Mouse (Mus musculus): ENCODE data around the gene Dnajc22. TPM values are rescaled to one million over a fixed set of nuclear protein-coding genes. Genes with fewer than 3 reads are reported as not detected.

Dnajc22 gene
- total RNA-seq (2023) = not detected in 4 replicates

DNA sequence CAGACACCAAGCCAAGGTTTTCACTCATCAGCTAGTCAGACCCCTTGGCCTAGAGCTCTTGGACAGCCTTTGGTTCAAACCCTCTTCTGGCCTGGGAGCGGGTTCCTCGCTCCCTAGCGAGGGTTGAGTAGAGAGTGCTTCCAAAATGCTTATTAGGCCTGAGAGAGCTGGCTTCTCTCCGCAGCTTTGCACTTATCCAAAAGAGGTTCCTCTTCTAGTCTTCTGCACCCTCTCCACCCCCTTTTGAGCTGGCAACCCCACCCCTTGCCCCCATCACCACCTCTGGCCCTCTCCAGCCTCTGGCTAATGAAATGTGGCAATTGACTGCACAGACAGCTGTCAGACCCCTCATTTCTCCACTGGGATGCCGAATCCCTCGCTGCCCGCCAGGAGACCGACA lies at the start of gene Dnajc22:
Gene Dnajc22 (plus strand): TSS at position 301 of the 400 bp plus-strand sequence.

GRCm38 (mm10) chr15:99055040-99055439 lies 37.9 kb upstream of the Dnajc22 start, which contains the start of gene Prph:
Gene Prph (plus strand): TSS chr15:99055174.

GRCm38 (mm10) chr15:99074019-99074599 lies 18.9 kb upstream of the Dnajc22 start, which contains the start of gene Troap:
Gene Troap (plus strand): TSS chr15:99074575.

DNA sequence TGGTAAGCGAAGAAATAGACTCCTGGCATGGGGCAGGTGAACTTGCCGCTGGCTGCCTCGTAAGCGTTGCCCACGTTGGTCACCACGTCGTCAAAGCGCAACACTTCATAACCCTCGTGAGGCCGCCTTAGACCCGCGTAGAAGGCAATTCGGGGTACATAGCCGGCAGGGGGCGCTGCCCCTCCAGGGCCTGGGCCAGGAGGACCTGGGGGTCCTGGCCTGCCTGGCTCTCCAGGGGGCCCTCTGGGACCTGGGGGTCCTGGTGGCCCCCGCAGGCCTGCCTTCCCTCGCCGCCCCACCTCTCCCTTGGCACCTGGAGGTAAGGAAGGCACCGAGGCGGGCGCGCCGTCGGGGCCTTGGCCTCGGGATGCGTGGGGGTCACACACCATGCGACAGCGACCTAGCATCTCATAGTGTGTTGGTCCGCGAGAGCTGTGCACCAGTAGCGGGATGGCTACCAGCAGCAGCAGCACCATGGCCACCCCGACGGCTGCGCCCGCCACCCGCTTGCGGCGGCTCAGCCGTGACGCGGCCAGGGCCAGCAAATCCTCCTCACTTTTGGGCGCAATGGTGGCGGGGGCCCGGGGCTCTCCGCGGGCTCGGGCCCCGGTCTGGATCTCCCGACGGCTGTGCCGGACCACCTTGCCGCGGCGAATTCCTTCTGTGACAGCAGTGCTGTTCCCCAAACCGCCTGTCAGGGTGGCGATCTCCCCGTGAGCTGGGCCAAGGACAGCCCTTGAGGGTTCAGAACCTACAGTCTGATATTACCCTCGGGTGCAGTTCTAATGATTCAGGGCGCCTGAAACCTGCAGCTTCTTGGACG lies 5.5 kb upstream of the Dnajc22 start, which contains the start of gene C1ql4:
Gene C1ql4 (minus strand): TSS at position 565 of the 823 bp plus-strand sequence.

DNA sequence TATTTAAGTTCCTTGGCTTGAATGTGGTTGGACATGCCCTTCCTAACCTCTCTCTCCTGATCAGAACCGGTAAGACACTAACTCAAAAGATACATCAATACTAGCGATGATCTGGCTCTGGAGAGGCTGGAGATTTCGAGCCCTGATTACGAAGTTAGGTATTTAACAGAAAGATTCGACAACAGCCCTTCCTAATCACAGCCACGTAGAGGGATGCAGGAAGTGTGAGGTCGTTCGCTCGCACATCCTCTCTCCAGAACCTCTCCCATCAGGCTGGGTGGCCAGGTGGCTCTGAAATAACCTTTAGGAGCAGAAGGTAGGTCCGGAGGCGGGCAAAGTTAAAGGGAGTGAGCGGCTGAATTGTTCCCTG lies 32.7 kb downstream of the Dnajc22 start, which contains the start of gene Spats2:
Gene Spats2 (plus strand): TSS at position 206 of the 370 bp plus-strand sequence.

Other genes with a start within 250 kb of the Dnajc22 start
- gene Kmt2d, start 222.0 kb upstream of the Dnajc22 start, total RNA-seq (2023) = 186 to 196 TPM (median 194 TPM) in 4 replicates
- 14.3 to 22.0 TPM (median 18.0 TPM) in 4 replicates for gene Rhebl1, start 198.6 kb upstream of the Dnajc22 start, total RNA-seq (2023)
- gene Dhh, start 194.6 kb upstream of the Dnajc22 start, total RNA-seq (2023) = not detected in 4 replicates
- 238 to 253 TPM (median 250 TPM) in 4 replicates for gene Lmbr1l, start 174.9 kb upstream of the Dnajc22 start, total RNA-seq (2023)
- 132 to 163 TPM (median 139 TPM) in 4 replicates for gene Tuba1b, start 158.6 kb upstream of the Dnajc22 start, total RNA-seq (2023)
- gene Gm49450, start 139.6 kb upstream of the Dnajc22 start, total RNA-seq (2023) = not detected in 4 replicates
- 142 to 160 TPM (median 148 TPM) in 4 replicates for gene Tuba1a, start 139.5 kb upstream of the Dnajc22 start, total RNA-seq (2023)
- 75.1 to 81.7 TPM (median 78.6 TPM) in 4 replicates for gene Tuba1c, start 63.3 kb upstream of the Dnajc22 start, total RNA-seq (2023)
- not detected in 4 replicates for gene Prph, start 38.0 kb upstream of the Dnajc22 start, total RNA-seq (2023)
- gene Troap, start 18.6 kb upstream of the Dnajc22 start, total RNA-seq (2023) = 0.39 to 3.2 TPM (median 0.72 TPM) in 3 of 4 replicates, not detected in the other
- gene C1ql4, start 5.4 kb upstream of the Dnajc22 start, total RNA-seq (2023) = not detected in 4 replicates
- not detected in 4 replicates for gene Spats2, start 32.7 kb downstream of the Dnajc22 start, total RNA-seq (2023)
- gene Kcnh3, start 131.7 kb downstream of the Dnajc22 start, total RNA-seq (2023) = 1.9 to 3.0 TPM (median 2.6 TPM) in 4 replicates
- gene Mcrs1, start 158.8 kb downstream of the Dnajc22 start, total RNA-seq (2023) = 128 to 169 TPM (median 146 TPM) in 4 replicates
- 17.9 to 24.3 TPM (median 22.4 TPM) in 4 replicates for gene Prpf40b, start 201.9 kb downstream of the Dnajc22 start, total RNA-seq (2023)
- not detected in 4 replicates for gene Fam186b, start 202.7 kb downstream of the Dnajc22 start, total RNA-seq (2023)